Mouse (Mus musculus) lung, postnatal 0 days (tissue): ENCODE measurements around the gene Grin3a. TPM values are rescaled to one million over a fixed set of nuclear protein-coding genes. Genes with fewer than 3 reads are reported as not detected.

Experiments
- ATAC-seq: fragments of 200-750 bp; cut with Nextera tagmentation; 2 replicates; pipeline ENCODE4 v1.8.0; 2017; ENCODE audit warnings: moderate library complexity
- DNase-seq: peaks from one replicate; pipeline ENCODE4 v3.0.0-alpha.2; 2016; ENCODE audit warnings: low spot score
- H3K27ac ChIP-seq: fragments of 300-500 bp; sonication (generic); 2 replicates; pipeline ENCODE4 v1.5.1; 2014; ENCODE audit warnings: antibody characterized with exemption, mild to moderate bottlenecking, low read length, mixed read lengths
- H3K27me3 ChIP-seq: fragments of 300-500 bp; sonication (generic); replicated peaks from 2 replicates; pipeline ENCODE4 v1.6.1; 2014; ENCODE audit warnings: low read length, mixed read lengths; ENCODE audit not compliant: insufficient read depth
- H3K36me3 ChIP-seq: fragments of 300-500 bp; sonication (generic); 2 replicates; pipeline ENCODE4 v1.6.1; 2014; ENCODE audit warnings: low read length, mixed read lengths; ENCODE audit not compliant: insufficient read depth
- H3K4me1 ChIP-seq: fragments of 300-500 bp; sonication (generic); 2 replicates; pipeline ENCODE4 v1.6.1; 2014; ENCODE audit warnings: antibody characterized with exemption, low read depth, low read length, mixed read lengths; ENCODE audit not compliant: insufficient read depth
- H3K4me2 ChIP-seq: fragments of 300-500 bp; sonication (generic); replicated peaks from 2 replicates; pipeline ENCODE4 v1.6.1; 2014; ENCODE audit warnings: low read depth, mild to moderate bottlenecking, low read length, moderate library complexity, mixed read lengths
- H3K4me3 ChIP-seq: fragments of 300-500 bp; sonication (generic); 2 replicates; pipeline ENCODE4 v1.5.1; 2014; ENCODE audit warnings: low read depth, low read length
- H3K9ac ChIP-seq: fragments of 300-500 bp; sonication (generic); replicated peaks from 2 replicates; pipeline ENCODE4 v1.6.1; 2014; ENCODE audit warnings: low read depth, mild to moderate bottlenecking
- H3K9me3 ChIP-seq: fragments of 300-500 bp; sonication (generic); 2 replicates; pipeline ENCODE4 v1.6.1; 2016; ENCODE audit warnings: low read length, mixed read lengths
- CTCF ChIP-seq: IDR thresholded peaks from 2 replicates; pipeline ENCODE4 v1.5.1; 2016; ENCODE audit warnings: antibody characterized with exemption, mild to moderate bottlenecking
- EP300 ChIP-seq: IDR thresholded peaks from 2 replicates; pipeline ENCODE4 v1.6.1; 2016; ENCODE audit warnings: antibody characterized with exemption, mild to moderate bottlenecking, control low read depth
- WGBS: fragments of 180-500 bp; shearing (Covaris S2); extraction: QIAGEN DNeasy Blood & Tissue Kit; methylation state at CpG from one replicate; pipeline ENCODE4 v1.1.7; 2014; 5-methylcytosine and 5-hydroxymethylcytosine counted together
- polyA plus RNA-seq: library from polyadenylated mRNA; unstranded; fragments of >200 nt; fragmentation: Nextera tagmentation; extraction: Ambion mirVana; gene quantifications from 2 replicates; pipeline ENCODE4 v1.2.1, GENCODE M21; 2015

Gene Grin3a
- polyA plus RNA-seq, 1 experiment from 2014 or later = 0.08 TPM

- Histone ChIP-seq H3K4me1 (peaks cover 8% of the 10 kb centered on the region; the same call in 1 of the 2 replicates), H3K4me2 (no peak overlapping the region), H3K27me3 (peaks cover 18% of the 10 kb centered on the region), H3K36me3 (no peaks in the 10 kb centered on the region), H3K4me3 (no peak overlapping the region), H3K27ac (no peak overlapping the region), H3K9me3 (no peaks in the 10 kb centered on the region), H3K9ac (no peak overlapping the region)
- DNase-seq (peak; percentile 9), ATAC-seq (no peak)
- TF ChIP-seq CTCF (no peak), EP300 (no peak)
- 14% methylated on average over 6 of the region's 6 CpGs for WGBS
These were observed 1.8 kb downstream of the Grin3a start for GRCm38 (mm10) chr4:49843787-49844186.

- Histone ChIP-seq H3K27ac (no peak overlapping the region), H3K4me3 (no peak overlapping the region), H3K27me3 (no peaks in the 10 kb centered on the region), H3K4me1 (no peaks in the 10 kb centered on the region), H3K9ac (no peak overlapping the region), H3K9me3 (no peaks in the 10 kb centered on the region), H3K36me3 (no peaks in the 10 kb centered on the region), H3K4me2 (no peak overlapping the region)
- TF ChIP-seq CTCF (0 out of 2 replicates have a peak, but pooled peaks have one; percentile 2), EP300 (no peak)
- ATAC-seq = no peak
- DNase-seq = no peak
These were observed 13.5 kb downstream of the Grin3a start for GRCm38 (mm10) chr4:49832035-49832434.

- 79% methylated on average over 3 of the region's 3 CpGs for WGBS
- no peaks in the 10 kb centered on the region for H3K27me3 ChIP-seq
- no peak overlapping the region for H3K9ac ChIP-seq
- no peak for TF ChIP-seq EP300
- TF ChIP-seq CTCF = no peak
- H3K4me1 ChIP-seq = no peaks in the 10 kb centered on the region
- ATAC-seq (no peak), DNase-seq (no peak)
- H3K4me3 ChIP-seq = no peak overlapping the region
- H3K9me3 ChIP-seq = no peaks in the 10 kb centered on the region
- no peak overlapping the region for H3K4me2 ChIP-seq
- H3K36me3 ChIP-seq = no peaks in the 10 kb centered on the region
- no peak overlapping the region for H3K27ac ChIP-seq
These were observed 31.7 kb downstream of the Grin3a start for GRCm38 (mm10) chr4:49813852-49814251.

- no peak overlapping the region for H3K9ac ChIP-seq
- ATAC-seq = no peak
- no peak overlapping the region for H3K4me2 ChIP-seq
- no peaks in the 10 kb centered on the region for H3K36me3 ChIP-seq
- no peak overlapping the region for H3K27ac ChIP-seq
- no peak for TF ChIP-seq CTCF
- no peak for TF ChIP-seq EP300
- H3K9me3 ChIP-seq = no peaks in the 10 kb centered on the region
- no peaks in the 10 kb centered on the region for H3K27me3 ChIP-seq
- no peak overlapping the region for H3K4me3 ChIP-seq
- no peak for DNase-seq
- H3K4me1 ChIP-seq = no peaks in the 10 kb centered on the region
These were observed 38.8 kb downstream of the Grin3a start for GRCm38 (mm10) chr4:49806791-49807190.

GRCm38 (mm10) chr4:49799338-49799737 lies 46.2 kb downstream of the Grin3a start:
- Histone ChIP-seq H3K27ac (no peak overlapping the region), H3K4me3 (no peak overlapping the region), H3K4me2 (no peak overlapping the region), H3K9me3 (no peaks in the 10 kb centered on the region), H3K9ac (no peak overlapping the region), H3K36me3 (no peaks in the 10 kb centered on the region), H3K4me1 (no peaks in the 10 kb centered on the region), H3K27me3 (no peaks in the 10 kb centered on the region)
- WGBS = 78% methylated on average over 2 of the region's 2 CpGs
- ATAC-seq (no peak), DNase-seq (no peak)
- TF ChIP-seq EP300 (no peak), CTCF (no peak)

- ATAC-seq = no peak
- 37% methylated on average over 2 of the region's 2 CpGs for WGBS
- Histone ChIP-seq H3K4me1 (no peaks in the 10 kb centered on the region), H3K9ac (no peak overlapping the region), H3K36me3 (no peaks in the 10 kb centered on the region), H3K4me2 (no peak overlapping the region), H3K9me3 (no peaks in the 10 kb centered on the region), H3K27me3 (no peaks in the 10 kb centered on the region), H3K27ac (no peak overlapping the region), H3K4me3 (no peak overlapping the region)
- DNase-seq = no peak
- TF ChIP-seq CTCF (no peak), EP300 (no peak)
These were observed 56.6 kb downstream of the Grin3a start for GRCm38 (mm10) chr4:49788971-49789370.

- Histone ChIP-seq H3K36me3 (no peaks in the 10 kb centered on the region), H3K4me3 (no peak overlapping the region), H3K9ac (no peak overlapping the region), H3K4me2 (no peak overlapping the region), H3K27me3 (no peaks in the 10 kb centered on the region), H3K4me1 (no peaks in the 10 kb centered on the region), H3K9me3 (no peaks in the 10 kb centered on the region), H3K27ac (no peak overlapping the region)
- DNase-seq (no peak), ATAC-seq (no peak)
- no peak for TF ChIP-seq CTCF
- 86% methylated on average over 5 of the region's 5 CpGs for WGBS
These were observed 102.7 kb downstream of the Grin3a start for GRCm38 (mm10) chr4:49742847-49743246.
